Comparison of ENCODE assay signal across 8 mouse cellular contexts in the genomic region with DNA sequence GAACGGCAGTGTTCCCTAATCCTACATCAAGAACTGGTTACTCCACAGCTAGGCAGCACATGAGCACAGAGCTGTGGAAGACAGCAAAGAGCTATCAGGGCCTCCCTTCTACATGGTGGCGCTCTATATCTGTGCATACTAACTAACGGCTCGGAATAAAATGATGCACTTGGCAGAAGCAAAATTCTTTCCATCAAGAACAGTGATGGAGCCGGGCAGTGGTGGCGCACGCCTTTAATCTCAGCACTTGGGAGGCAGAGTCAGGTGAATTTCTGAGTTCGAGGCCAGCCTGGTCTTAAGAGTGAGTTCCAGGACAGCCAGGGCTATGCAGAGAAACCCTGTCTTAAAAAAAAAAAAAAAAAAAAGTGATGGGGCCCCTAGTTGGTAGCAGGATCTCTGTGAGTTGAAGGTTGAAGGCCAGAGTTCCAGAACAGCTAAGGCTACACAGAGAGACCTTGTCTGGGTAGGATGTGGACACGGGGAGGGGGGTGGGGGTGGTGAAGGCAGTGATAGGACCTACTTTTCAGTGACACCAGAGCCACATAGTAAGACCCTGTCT. TPM values are rescaled to one million over a fixed set of nuclear protein-coding genes. Genes with fewer than 3 reads are reported as not detected.
DNase-seq lines count a peak whose midpoint lies in the region; ATAC-seq and TF ChIP-seq lines count a peak whose summit lies in the region.

A gene (minus strand): TSS at position 85 of the 559 bp plus-strand sequence.

- H3K4me3 ChIP-seq in gastrocnemius, adult 2 months, result peak within 1 kb of the TSS; percentile 91
- H3K4me3 ChIP-seq in embryonic facial prominence, embryonic 14.5 days (ENCODE audit: low read depth, low read length), result peak within 1 kb of the TSS; percentile 69
- H3K4me3 ChIP-seq in hindbrain, embryonic 16.5 days (ENCODE audit: low read length), result peak within 1 kb of the TSS; percentile 57
- H3K4me3 ChIP-seq in liver, postnatal 0 days (ENCODE audit: low read depth, low read length), result peak within 1 kb of the TSS; percentile 69

- H3K4me2 ChIP-seq in embryonic facial prominence, embryonic 14.5 days (ENCODE audit: low read depth, low read length), result peak within 1 kb of the TSS; percentile 79
- H3K4me2 ChIP-seq in hindbrain, embryonic 16.5 days (ENCODE audit: low read length), result peak within 1 kb of the TSS; percentile 87
- peak within 1 kb of the TSS; percentile 65 for H3K4me2 ChIP-seq in liver, postnatal 0 days (ENCODE audit: low read depth, low read length)

- intact Hi-C loops in gastrocnemius, adult 2 months (cut with DNase I), result no loop called here

- no peaks in the 10 kb centered on the region for H3K27me3 ChIP-seq in embryonic facial prominence, embryonic 14.5 days (replicated peaks; ENCODE audit: control insufficient read depth, insufficient read depth, low read length)
- no peaks in the 10 kb centered on the region for H3K27me3 ChIP-seq in hindbrain, embryonic 16.5 days (replicated peaks; ENCODE audit: control insufficient read depth, insufficient read depth, low read length)
- H3K27me3 ChIP-seq in liver, postnatal 0 days (ENCODE audit: insufficient read depth, low read length), result no peaks in the 10 kb centered on the region

- H3K4me1 ChIP-seq in embryonic facial prominence, embryonic 14.5 days (ENCODE audit: control insufficient read depth, insufficient read depth, low read length), result no peaks in the 10 kb centered on the region
- no peaks in the 10 kb centered on the region for H3K4me1 ChIP-seq in hindbrain, embryonic 16.5 days (ENCODE audit: control insufficient read depth, insufficient read depth, low read depth, low read length)
- H3K4me1 ChIP-seq in liver, postnatal 0 days (ENCODE audit: insufficient read depth), result peaks cover 7% of the 10 kb centered on the region

- no peak for TF ChIP-seq CTCF in gastrocnemius, adult 2 months (IDR thresholded peaks at IDR 0.05)
- no peak for TF ChIP-seq CTCF in liver, postnatal 0 days (IDR thresholded peaks at IDR 0.05; ENCODE audit: low read depth)

- TF ChIP-seq EP300 in liver, postnatal 0 days (IDR thresholded peaks at IDR 0.05; ENCODE audit: low read depth), result no peak

- ATAC-seq in embryonic facial prominence, embryonic 14.5 days (ENCODE audit: low read depth), result peak; percentile 67
- ATAC-seq in hindbrain, embryonic 16.5 days, result 0 out of 2 replicates have a peak, but pooled peaks have one; percentile 32
- ATAC-seq in liver, postnatal 0 days, result peak; percentile 42

- WGBS in embryonic facial prominence, embryonic 14.5 days, result 67% methylated on average over 9 of the region's 9 CpGs
- WGBS in hindbrain, embryonic 16.5 days, result 71% methylated on average over 9 of the region's 9 CpGs
- WGBS in liver, postnatal 0 days (ENCODE audit: insufficient replicate concordance), result 65% methylated on average over 9 of the region's 9 CpGs

- H3K9ac ChIP-seq in embryonic facial prominence, embryonic 14.5 days (ENCODE audit: low read depth, low read length), result peak within 1 kb of the TSS; percentile 77
- peak within 1 kb of the TSS; percentile 66 for H3K9ac ChIP-seq in hindbrain, embryonic 16.5 days (ENCODE audit: low read depth, low read length)
- H3K9ac ChIP-seq in liver, postnatal 0 days (replicated peaks), result peak within 1 kb of the TSS; percentile 82

- H3K27ac ChIP-seq in gastrocnemius, adult 2 months, result peak within 1 kb of the TSS; percentile 92
- peak within 1 kb of the TSS; percentile 93 for H3K27ac ChIP-seq in embryonic facial prominence, embryonic 14.5 days (replicated peaks; ENCODE audit: low read depth, low read length)
- peak within 1 kb of the TSS; percentile 45; the same call in 1 of the 2 replicates for H3K27ac ChIP-seq in hindbrain, embryonic 16.5 days (ENCODE audit: low read depth, low read length)
- peak within 1 kb of the TSS; percentile 95 for H3K27ac ChIP-seq in liver, postnatal 0 days (ENCODE audit: low read depth)

- peaks cover 6% of the 10 kb centered on the region; the same call in 1 of the 2 replicates for H3K9me3 ChIP-seq in embryonic facial prominence, embryonic 14.5 days (ENCODE audit: control insufficient read depth, low read length)
- no peaks in the 10 kb centered on the region for H3K9me3 ChIP-seq in hindbrain, embryonic 16.5 days (ENCODE audit: control insufficient read depth, low read length)
- no peaks in the 10 kb centered on the region for H3K9me3 ChIP-seq in liver, postnatal 0 days (ENCODE audit: low read length)

- no peaks in the 10 kb centered on the region for H3K36me3 ChIP-seq in embryonic facial prominence, embryonic 14.5 days (ENCODE audit: control insufficient read depth, insufficient read depth, low read length)
- no peaks in the 10 kb centered on the region for H3K36me3 ChIP-seq in hindbrain, embryonic 16.5 days (ENCODE audit: control insufficient read depth, insufficient read depth, low read length)
- no peaks in the 10 kb centered on the region for H3K36me3 ChIP-seq in liver, postnatal 0 days (replicated peaks; ENCODE audit: insufficient read depth, low read length)

- DNase-seq in gastrocnemius, adult 2 months, result no peak
- DNase-seq in gastrocnemius, adult 18-20 months (ENCODE audit: low spot score), result no peak
- DNase-seq in MN1 (ENCODE audit: low spot score), result peak; percentile 56
- DNase-seq in embryonic facial prominence, embryonic 14.5 days (ENCODE audit: low spot score), result peak; percentile 55
- DNase-seq in liver, postnatal 0 days, result no peak
- peak; percentile 22 for DNase-seq in retina, embryonic 14.5 days (ENCODE audit: low spot score)
- DNase-seq in right cerebral cortex, postnatal 25 days, result no peak

RNA-seq across cellular contexts. Expression of the gene that starts here (rescaled TPM):
- 1 to 10 TPM; 2.4 to 3.2 TPM for total RNA-seq in gastrocnemius, adult 2 months (2021)
- total RNA-seq in gastrocnemius, adult 18-20 months (2021), result 1 to 10 TPM; 2.4 to 3.1 TPM
- polyA plus RNA-seq in embryonic facial prominence, embryonic 14.5 days (2014; fragmentation: Nextera tagmentation; extraction: Ambion mirVana), result 12.9 and 16.8 TPM in 2 replicates
- polyA plus RNA-seq in hindbrain, embryonic 16.5 days (2015; fragmentation: Nextera tagmentation; extraction: Ambion mirVana), result 4.8 and 6.2 TPM in 2 replicates
- 23.0 and 26.7 TPM in 2 replicates for polyA plus RNA-seq in liver, postnatal 0 days (2015; fragmentation: Nextera tagmentation; extraction: Ambion mirVana)

Comparison
In these comparisons a context has a peak if more than half of its experiments do, and no peak if none do; other contexts are left out.
1. DNase-seq: peak in MN1 (single experiment), embryonic facial prominence, embryonic 14.5 days (single experiment) and retina, embryonic 14.5 days (single experiment); none in gastrocnemius, adult 2 months (single experiment), gastrocnemius, adult 18-20 months (single experiment), liver, postnatal 0 days (single experiment) and right cerebral cortex, postnatal 25 days (single experiment).
2. H3K27ac ChIP-seq: peak in every context shown above with its lines; median percentile 95 in liver, postnatal 0 days; 93 in embryonic facial prominence, embryonic 14.5 days; 92 in gastrocnemius, adult 2 months; 45 in hindbrain, embryonic 16.5 days.
3. Peak in every context shown above with its lines, with median percentiles within 50 percentile points of each other: H3K4me3 ChIP-seq, ATAC-seq, H3K4me2 ChIP-seq and H3K9ac ChIP-seq.